Mouse (Mus musculus) adrenal gland, postnatal 10 days (tissue): ENCODE results near the gene Sae1. TPM values are rescaled to one million over a fixed set of nuclear protein-coding genes. Genes with fewer than 3 reads are reported as not detected.
A peak's percentile ranks its signal among the peaks of the same experiment; 100 is the strongest.
"Not testable (repeated sequence)": the region's sequence is repeated elsewhere in the genome, so short reads cannot be mapped to it uniquely, and the experiment has no call there.

Source experiments
- DNase-seq: peaks from one replicate; pipeline ENCODE4 v3.0.0; 2021; ENCODE audit warnings: mixed read lengths
- total RNA-seq, 2 experiments: library from RNA; stranded (reverse); gene quantifications; 2 replicates each; pipeline ENCODE4 v1.2.3; 2021

The Sae1 gene
- total RNA-seq, 2 experiments from 2014 or later, result 60.8 to 64.0 TPM

DNA sequence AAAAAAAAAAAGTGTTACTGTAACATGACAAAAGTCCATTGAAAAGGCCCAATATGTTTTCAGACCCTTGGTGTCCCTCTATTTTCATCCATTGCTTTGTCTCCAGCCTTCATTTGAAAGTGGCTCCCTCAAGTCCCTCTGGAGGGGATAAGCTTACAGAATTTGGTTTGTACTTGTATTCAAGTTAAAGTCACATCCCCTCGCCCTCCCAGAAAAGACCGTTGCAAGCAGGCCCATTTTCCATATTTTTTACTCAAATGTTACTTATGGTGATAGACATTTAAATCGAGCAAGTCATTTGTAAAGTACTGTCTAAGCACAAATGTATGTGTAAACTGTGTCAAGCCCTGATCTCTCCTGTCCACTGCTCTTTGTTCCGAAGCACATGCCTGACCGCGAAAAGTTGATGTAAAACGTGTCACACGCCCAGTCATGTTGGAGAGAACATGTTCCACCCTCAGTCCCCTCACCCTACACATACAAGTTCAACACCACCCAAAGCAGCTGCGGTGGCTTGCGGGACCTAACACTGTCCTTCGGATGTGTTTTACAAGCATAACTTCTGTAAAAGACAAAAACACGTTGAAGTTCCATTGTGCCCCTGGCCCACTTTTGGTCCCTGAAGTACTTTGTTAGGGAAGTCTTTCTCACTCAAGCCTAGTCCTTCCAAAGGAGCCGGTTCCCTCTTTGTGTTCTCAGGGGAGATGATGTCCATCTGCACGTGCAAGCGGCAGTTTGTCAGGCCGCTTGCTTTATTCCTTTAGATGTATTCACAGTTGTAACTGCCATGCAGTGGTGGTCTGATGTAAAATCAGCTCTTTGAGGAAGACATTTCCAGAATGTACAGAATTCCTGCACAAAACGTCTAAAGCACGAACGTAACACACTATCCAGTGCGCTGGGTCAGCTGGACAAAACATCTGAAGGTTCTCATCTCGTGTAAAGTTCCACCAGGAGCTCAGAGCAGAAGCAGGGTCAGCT is 15.7 kb upstream of the Sae1 start:
- DNase-seq, result peak; percentile 19

DNA sequence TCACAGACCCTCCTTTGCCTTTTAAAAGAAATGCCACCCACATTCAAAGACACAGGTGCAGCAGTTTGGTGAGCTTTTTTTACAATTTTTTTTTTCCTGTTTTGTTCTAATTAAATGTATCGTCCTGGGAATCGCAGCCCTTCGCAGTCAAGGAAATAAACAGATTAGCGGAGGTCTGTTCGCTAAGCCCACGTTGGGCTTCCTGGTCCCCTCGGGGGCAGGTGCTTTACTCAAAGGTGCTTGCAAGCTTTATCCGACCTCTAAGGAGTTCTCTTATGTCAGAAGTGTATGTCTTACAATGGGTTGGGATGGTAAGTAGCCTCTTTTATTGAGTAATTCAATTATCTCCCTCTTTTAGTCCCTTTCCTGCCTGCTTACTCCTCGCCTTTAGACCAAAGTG is 14.8 kb upstream of the Sae1 start:
- no peak for DNase-seq

DNA sequence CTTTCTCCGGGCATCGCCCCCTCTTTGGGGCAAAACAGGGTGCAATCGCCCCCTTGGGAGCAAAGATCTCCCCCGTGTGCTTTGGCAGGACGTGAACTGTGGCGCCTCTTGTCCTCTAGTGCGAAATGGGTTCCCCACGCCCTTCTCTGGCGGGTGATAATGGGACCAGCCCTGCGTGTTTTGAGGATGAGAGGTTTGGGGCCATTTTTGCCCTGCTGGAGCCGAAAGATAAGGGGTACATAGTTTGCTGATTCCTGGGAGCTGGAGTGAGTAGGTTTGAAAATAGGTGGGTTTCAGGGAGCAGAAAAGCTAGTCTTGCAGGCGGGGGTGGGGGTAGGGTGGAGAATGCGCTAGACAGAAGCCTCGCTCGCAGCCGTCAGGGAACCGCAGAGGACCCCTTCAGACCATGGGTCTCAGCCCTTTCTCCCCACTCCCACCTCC is 14.4 kb upstream of the Sae1 start:
- peak; percentile 57 for DNase-seq

DNA sequence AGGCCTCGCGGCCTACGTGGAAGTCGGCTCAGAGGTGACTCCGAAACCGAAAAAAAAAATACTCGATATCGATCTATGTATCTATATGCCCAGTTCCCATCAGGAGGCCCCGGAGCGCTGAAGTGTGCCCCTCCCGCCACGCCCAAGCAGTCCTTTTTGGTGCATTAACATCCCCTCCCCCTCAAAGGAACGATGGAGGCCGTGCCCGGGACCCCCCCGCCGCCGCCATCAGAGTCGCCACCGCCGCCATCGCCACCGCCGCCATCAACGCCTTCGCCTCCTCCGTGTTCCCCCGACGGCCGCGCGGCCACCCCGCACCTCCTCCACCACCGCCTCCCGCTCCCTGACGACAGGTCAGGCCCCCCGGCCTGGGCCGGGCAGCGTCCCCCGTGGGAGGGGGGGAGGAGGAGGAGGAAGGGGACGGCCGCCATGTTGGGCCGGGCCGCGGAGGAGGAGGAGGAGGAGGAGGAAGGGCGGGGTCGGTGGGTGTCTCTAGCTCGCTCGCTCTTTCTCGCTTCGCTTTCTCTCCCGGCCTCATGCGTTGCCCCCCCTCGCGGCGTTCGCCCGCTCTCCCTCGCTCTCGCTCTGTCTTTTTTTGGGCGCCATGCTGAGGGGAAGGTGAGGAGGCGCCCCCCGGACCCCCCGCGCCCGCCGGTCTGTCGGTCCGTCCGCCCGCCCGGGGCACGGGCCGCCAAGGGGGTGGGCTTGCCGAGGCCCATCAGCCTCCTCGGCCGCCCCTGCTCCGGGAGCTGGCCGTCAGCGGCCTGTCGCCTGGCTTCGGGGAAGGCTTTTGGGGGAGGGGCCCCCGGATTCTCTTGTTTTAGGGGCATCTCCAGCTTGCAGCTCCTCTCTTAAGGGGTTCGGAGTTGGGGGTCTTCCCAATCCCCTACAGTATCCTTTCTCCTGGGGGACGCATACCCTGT is 13.3 kb upstream of the Sae1 start, which contains the start of gene Zc3h4:
Gene Zc3h4 (plus strand): TSS at position 222 of the 923 bp plus-strand sequence.
- peak; percentile 92 for DNase-seq

DNA sequence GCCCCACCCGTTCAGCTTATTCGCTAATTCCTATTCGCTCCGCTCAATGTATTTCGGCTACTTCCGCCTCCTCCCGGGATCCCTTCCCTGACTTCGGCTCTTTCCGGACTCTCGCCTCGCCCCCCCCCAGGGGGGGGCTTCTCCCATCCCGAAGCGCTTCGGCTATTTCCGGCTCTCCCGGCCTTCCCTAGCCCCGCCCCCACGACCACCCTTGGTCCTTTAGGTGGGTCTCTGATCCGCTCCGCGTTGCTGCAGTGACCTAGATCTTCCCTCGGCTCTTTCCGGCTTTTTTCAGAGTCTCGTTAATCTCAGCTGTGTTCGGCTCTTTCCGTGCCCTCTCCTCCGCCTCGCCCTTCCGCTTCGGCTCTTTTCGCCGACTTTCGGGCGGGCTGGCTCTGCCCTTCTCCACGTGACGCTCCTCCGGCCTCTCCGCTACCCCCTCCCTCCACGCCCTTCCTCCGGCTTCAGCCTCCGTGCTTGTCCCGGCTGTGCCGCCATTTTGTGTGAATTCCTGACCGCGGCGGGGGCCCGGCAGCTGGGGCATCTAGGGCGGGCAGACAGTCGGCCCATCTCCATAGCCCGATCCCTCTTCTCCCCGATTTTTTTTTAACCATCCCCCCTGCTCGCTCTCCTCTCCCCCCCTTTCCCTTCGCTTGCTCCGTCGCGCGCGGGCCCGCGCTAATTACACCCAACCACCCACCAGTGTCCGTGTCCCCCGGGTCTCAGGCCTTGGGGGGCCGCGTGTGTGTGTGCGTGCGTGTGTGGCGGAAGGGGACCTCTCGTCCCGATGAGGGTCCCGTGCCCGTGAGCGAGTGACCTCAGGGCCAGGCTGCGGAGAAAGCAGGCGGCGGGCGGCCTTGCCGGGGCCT is 12.4 kb upstream of the Sae1 start:
- DNase-seq, result peak; percentile 98

DNA sequence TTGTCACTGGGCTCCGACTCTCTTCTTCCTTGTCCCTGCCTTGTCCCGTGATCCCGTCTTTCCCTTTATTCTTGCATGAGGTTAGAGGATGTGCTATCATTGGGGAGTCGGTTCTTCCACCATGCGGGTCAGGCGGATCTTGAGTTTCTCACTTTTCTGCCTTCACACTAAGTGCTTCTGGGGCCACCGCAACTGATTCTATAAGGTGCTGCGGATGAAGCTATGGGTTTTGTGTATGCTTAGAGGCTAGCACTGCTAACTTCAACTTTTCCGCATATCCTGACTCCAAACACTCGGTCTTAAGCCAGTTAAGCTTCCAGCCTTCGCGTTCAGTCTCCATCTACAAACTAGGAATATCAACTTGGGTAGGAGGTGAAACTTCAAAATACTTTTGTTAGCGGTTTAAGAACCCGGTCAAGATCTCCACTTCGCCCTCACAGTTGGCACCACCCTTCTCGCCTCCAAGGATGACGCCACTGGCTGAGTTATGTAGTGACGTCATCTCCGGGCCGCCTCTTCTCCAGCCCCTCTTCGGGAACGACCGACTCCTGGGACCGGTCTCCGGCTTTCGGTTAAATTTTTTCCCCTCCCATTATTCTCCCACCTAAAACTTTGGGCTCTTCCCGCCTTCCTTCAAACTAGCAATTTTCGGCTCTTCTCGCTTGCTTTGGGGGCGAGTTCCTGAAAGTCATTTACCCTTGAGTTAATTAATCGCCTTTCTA is 11.7 kb upstream of the Sae1 start:
- peak; percentile 92 for DNase-seq

DNA sequence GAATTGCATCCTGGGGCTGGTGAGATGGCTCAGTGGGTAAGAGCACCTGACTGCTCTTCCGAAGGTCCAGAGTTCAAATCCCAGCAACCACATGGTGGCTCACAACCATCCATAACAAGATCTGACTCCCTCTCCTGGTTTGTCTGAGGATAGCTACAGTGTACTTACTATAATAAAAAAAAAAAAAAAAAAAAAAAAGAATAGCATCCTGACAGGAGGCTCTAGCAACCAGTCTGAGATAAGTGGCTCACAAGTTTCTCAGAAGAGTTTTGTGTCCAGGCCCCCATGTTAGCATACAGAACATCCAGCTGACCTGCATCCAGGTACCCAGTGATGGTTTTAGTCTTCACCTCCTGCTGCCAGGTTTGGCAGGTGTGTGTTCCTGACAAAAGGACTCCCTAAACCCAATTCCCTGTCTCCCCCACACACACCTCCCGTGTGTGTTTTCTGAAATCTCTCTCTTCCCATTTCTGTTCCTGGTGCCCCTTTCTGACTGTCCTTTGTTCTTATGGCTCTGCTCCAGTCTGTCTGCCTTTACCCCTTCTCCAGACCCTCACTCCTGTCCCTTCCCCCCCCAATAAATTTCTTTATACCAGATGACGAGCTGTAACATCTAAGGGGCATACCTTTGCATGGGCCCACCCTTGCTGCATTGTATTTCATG is 10.9 kb upstream of the Sae1 start:
- DNase-seq, result no peak

DNA sequence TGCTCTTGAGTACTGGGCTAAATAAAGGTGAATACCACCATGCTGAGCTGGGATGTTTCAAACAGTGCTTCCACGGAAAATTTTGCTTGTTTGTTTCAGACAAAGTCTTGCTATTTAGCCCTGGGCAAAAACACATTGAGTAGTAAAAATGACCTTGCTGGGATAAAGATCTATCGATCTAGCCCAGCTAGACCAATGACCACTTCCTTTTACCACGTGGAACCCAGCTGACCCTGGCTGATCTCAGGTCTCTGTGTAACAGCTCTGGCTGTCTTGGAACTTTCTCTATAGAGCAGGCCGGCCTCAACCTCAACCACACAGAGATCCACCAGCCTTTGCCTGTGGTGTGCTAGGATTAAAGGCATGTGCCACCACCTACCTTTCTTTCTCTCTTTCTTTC is 9.9 kb upstream of the Sae1 start:
- DNase-seq, result no peak

DNA sequence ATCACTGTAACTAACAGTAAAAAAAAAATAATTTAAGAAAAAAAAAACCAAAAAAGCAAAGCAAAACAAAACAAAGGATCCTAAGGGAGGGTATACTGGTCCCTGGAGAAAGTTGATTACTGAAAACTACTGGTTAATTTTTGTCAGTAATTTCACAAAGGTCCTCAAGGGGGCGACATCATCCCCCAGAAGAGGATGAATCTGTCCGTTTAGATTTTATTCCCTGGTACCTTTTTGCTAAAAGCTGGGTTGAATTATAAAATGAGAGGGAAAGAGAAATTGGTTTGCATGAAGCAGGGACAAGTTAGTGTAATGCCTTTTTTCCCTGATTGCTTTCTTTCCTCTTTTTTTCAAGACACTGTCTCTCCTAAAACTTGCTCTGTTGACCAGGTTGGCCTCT is 8.3 kb upstream of the Sae1 start:
- peak; percentile 63 for DNase-seq

DNA sequence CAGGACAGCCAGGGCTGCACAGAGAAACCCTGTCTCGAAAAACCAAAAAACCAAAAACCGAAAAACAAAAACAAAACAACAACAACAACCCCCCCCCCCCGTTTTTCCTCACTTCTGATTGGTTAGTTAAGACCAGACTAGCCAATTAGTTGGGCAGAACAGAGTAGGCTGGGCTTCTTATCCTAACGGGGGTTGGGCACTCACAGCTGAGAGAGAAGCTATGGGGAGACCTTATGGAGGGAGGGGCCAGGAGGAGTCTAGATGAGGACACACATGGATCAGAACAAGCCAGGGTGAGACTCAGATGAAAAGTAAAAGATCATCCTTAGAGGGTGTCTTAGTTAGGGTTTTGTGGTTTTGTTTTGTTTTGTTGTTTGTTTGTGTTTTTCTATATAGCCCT is 5.3 kb upstream of the Sae1 start:
- no peak for DNase-seq

DNA sequence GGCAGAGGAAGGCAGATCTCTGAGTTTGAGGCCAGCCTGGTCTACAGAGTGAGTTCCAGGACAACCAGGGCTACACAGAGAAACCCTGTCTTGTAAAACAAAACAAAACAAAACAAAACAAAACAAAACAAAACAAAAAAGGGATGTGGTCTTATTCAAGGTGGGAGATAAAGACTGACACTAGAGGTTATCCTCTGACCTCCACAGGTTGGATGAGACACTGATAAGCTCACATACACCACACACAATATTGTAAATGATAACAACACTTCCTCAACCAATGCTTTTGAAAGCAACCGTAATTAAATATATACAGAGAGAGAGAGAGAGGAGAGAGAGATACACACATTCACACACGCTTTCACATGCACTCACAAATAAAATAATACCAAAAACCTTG is 2.3 kb upstream of the Sae1 start:
- DNase-seq, result not testable (repeated sequence)

DNA sequence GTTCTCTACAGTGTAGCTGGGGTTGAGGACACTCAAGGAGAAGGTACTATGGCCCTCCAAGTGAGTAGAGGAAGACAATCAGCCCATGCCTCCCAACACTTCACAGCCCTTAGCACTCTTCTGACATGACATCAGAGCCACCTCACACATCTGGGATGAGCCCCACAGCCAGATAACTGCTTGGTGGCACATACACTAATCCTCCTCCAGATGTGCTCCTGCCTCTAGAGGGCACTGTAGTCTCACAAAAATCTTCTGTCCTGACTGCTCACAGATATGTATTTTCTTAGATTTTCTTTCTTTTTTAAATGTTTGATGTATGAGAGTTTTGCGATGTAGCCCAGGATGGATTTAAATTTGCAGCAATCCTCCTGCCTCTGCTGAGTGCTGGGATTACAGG is 11.1 kb downstream of the Sae1 start:
- DNase-seq, result peak; percentile 70

DNA sequence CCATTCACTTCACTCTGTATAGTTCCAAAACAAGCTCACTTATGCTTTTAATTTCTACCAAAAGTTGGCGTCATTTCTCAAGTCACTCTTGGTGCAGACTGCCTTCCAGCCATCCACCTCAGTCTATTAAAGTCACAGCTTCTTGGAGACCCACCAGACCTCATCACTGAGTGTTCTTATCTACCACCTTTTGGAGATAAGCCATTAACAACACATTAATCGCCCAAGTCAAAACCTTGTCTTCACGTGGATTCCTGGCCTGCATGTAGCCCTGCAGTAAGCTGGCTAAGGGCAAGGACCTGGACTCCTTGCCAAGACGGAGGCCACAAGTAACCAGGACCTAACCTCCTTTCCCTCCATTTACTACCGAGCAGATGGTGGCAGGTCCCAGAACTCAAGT is 12.6 kb downstream of the Sae1 start:
- no peak for DNase-seq

DNA sequence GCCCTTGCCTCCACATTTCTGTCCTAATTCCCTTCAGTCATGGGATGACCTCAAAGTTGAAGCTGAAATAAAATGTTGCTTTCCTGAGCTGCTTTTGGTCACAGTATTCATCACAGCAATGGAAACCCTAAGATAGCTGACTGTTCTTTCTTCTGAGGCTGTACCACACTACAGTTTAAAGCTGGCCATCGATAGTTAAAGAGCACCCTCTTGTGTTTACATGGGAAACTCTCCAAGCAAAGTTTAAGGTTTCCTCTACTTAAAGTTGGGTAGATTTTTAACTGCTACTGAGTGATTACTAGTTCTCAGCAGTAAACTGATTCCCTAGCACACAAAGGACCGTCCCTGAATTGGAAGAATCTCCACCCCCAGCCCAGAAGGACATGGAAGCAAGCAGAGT is 13.9 kb downstream of the Sae1 start:
- no peak for DNase-seq

DNA sequence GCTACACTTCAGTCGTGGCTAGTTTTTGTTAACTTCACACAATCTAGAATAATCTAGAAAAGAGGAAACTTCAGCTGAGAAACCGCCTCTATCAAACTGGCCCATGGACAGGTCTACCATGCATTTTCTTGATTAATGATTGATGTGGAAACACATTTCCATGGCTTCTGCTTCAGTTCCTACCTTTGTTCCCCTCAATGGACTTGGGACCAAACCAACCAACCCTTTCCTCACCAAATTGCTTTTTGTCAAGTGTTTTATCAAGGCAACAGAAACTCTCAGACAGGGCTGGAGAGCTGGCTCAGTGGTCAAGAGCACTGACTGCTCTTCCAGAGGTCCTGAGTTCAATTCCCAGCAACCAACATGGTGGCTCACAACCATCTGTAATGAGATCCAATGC is 17.0 kb downstream of the Sae1 start:
- DNase-seq, result no peak

DNA sequence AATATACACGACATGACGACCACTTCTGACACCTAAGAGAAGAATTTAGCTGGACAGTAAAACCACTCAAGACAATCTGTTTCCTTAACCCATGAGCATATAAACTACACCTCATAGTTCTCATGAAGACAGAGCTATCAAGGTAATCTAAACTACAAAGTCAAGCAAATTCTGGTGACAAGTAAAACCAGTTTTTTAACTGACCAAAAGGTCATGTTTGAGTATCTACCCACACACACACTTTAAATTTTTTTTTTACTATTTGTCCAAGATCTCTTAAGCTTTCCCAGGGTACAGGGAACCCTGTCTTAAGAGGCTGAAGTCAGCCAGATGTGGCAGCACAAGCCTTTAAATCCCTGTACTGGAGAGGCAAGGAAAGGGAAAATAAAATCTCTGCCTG is 18.8 kb downstream of the Sae1 start:
- DNase-seq, result no peak

DNA sequence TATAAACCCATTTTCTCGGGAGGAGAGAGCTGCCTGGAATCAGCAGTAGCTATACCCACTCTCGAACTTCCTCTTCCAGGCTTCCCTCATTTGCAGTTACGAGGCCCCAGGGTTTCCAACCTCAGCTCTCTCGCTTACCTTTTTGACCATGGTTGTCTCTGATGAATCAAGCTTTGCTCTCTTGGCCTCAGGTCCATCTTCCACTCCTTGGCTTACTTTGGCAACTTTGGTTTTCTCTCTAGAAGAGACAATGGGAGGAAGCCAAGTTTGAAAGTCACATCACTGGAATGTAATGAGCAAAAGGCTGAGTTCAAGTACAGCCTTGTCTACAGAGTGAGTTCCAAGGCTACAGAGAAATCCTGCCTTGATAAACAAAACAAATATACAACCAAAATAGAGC is 20.9 kb downstream of the Sae1 start:
- no peak for DNase-seq

DNA sequence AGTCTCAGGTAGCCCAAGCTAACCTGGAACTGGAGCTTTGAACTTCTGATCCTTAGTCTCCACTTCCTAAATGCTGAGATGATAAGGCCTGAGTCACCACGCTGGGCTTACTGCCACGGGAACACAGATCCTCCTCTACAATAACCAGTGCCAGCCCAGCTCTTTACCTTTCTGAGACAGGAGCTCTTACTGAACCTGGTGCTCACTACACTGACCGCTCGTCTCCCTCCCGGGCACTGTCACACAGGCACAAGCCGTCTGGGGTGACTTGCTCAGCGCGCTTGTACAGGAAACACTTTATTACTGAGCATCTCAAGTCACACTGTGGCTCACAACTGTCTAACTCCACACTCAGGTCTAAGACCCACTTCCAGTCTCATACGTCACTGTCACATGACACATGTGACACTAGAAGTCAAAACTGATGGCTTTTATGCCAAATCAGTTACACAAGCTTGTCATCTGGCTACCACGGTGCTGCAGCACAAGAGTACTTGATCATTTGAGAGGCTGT is 21.4 kb downstream of the Sae1 start:
- DNase-seq, result peak; percentile 37

DNA sequence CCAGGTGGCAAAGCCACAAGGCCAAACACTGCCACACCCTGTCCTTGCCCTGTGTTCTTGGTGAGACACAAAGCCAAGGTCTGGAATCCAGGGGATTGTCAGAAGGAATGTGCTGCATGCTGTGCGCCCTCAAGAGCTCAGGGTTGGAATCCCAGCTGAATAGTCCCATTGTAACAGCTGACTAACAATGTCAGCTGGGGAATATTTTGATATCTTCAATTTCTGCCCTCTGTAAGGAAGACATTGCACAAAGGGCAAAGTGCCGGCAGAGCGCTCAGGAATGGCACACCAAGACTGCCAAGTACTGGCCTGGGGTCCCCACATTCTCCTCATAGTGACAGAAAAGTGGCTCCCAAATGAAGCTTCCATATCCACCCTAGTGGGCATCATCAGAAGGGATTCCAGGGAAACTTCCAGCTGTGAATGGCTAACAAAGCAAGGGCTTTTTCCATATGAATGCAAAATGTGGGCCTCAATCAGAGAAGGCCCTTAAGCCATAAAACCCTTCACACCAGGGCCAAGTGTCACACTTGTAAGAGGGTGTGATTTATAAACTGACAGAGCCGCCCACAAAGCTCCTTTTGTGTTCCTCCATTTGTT is 22.6 kb downstream of the Sae1 start:
- peak; percentile 22 for DNase-seq

DNA sequence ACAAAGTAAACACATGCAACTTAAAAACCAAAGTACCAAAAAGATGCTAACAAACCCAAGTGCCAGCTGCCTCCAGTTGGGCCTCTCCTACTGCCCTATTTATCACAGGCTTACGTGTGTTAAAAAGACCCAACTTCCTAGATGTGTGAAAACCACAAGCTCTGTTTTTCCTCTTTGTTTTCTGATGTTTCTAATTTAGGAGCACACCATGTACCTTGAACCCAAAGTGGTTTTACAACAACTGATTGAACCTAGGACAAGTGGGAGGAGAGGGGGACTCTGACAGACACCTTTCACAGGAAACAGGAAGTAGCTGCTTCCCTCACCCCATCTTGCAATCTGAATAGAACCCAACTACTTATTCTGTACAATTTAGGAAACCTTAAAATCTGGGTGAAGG is 23.3 kb downstream of the Sae1 start:
- no peak for DNase-seq
